Mouse (Mus musculus) myocyte (in vitro differentiated cells): Measurements from ENCODE around the gene Polm.

Source experiments
- MYOD1 ChIP-seq, 3 experiments: IDR thresholded peaks; one replicate each; pipeline ENCODE4 v1.6.1; 2011; ENCODE audit warnings: control low read depth in 2 of 3, low read depth in 2 of 3, mild to moderate bottlenecking in 2 of 3, moderate library complexity in 1 of 3; ENCODE audit not compliant: insufficient read length in 2 of 3, control insufficient read depth in 1 of 3
- MYOG ChIP-seq, 3 experiments: IDR thresholded peaks; one replicate each; pipeline ENCODE4 v1.6.1; 2011; ENCODE audit warnings: control low read depth in 2 of 3, low read depth in 2 of 3, mild to moderate bottlenecking in 2 of 3; ENCODE audit not compliant: insufficient read length in 2 of 3, control insufficient read depth in 1 of 3, insufficient read depth in 1 of 3
- POLR2A ChIP-seq: IDR thresholded peaks from one replicate; pipeline ENCODE4 v1.6.1; 2011; ENCODE audit warnings: low read depth, mild to moderate bottlenecking, control low read depth, moderate library complexity; ENCODE audit not compliant: insufficient read length
- SRF ChIP-seq: IDR thresholded peaks from one replicate; pipeline ENCODE4 v1.6.1; 2011; ENCODE audit warnings: low read depth; ENCODE audit not compliant: control insufficient read depth, insufficient read length
- TCF12 ChIP-seq: IDR thresholded peaks from one replicate; pipeline ENCODE4 v1.6.1; 2011; ENCODE audit warnings: mild to moderate bottlenecking, control low read depth; ENCODE audit not compliant: poor library complexity, insufficient read depth, severe bottlenecking

- TF ChIP-seq POLR2A, result no peak
- TF ChIP-seq SRF, result no peak
- no peak for TF ChIP-seq MYOG (IDR thresholded peaks at IDR 0.05; ENCODE audit: control insufficient read depth in 1 of 3, insufficient read depth in 1 of 3, insufficient read length in 2 of 3, low read depth in 2 of 3)
- no peak for TF ChIP-seq TCF12
- no peak for TF ChIP-seq MYOD1 (IDR thresholded peaks at IDR 0.05; ENCODE audit: control insufficient read depth in 1 of 3, insufficient read length in 2 of 3, low read depth in 2 of 3)
These were observed 34.9 kb upstream of the Polm start for GRCm38 (mm10) chr11:5872707-5873106.
